Mouse (Mus musculus): ENCODE measurements around the gene Gpsm3.
A peak's percentile ranks its signal among the peaks of the same experiment; 100 is the strongest.

Gene Gpsm3

DNA sequence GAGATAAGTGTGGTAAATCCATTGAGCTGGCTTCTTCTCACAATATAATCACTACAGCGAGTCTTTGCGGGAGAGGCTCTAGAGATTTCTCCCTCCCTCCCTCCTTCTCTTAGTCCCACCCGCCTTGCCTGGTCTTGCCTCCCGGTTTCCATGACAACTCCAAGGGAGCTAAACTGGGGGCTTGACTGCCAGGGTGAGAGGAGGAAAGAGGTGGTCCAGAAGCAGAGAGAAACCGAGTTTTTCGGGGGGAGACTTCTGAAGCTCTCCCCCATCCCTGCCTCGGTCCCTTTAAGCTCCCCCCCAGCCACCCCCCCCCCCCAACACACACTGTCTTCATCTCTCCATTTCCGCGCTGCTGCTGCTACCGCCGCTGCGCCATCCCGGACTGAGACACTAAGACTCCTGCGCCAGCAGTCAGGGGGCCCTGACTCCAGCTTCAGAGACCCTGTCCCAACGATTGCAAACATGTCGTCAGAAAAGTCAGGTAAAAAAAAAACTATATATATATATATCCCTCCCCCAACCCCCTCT lies 39.7 kb downstream of the Gpsm3 start, which contains the start of gene Prrt1:
TSS of gene Prrt1 (plus strand) at position 313 of the 531 bp plus-strand sequence.
- no peak for DNase-seq (ENCODE audit: low spot score in 2 of 2)

DNA sequence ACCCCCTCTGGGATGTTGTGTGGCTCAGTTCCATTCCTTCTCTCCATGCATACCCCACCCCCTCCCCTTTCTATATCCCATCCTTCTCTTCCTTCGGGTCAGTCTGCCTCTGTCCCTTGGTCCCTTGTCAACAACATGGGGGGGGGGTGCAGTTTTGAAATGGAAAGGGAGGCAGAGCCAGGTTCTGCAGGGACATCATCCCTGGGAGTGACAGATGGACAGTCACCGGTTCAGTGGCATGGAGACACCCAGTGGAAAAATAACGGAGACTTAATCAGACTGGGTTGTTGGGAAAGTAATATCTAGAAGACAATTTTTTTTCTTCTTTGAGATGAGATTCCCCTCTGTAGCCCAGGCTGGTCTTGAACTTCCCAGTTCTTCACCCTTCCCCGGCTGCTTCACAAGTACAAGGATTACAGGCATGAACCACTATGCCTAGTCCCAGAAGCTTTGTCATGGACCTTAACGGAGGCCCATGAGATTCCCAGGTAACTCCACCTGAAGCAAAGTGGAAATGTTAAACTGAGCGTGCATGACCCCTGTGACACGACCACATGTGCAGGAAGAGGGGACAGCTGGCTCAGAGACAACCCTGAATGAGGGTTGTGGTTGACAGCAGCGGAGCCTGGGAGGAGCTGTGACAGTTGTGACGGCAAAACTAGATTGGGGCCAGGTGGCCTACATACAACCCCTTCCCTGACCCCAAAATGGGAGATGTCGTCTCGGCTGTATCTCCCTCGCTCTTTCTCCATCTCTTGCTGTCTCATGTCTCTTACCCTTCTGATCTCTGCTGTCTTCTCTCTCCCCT lies 40.4 kb downstream of the Gpsm3 start:
- no peak for DNase-seq (ENCODE audit: low spot score in 2 of 2)

DNA sequence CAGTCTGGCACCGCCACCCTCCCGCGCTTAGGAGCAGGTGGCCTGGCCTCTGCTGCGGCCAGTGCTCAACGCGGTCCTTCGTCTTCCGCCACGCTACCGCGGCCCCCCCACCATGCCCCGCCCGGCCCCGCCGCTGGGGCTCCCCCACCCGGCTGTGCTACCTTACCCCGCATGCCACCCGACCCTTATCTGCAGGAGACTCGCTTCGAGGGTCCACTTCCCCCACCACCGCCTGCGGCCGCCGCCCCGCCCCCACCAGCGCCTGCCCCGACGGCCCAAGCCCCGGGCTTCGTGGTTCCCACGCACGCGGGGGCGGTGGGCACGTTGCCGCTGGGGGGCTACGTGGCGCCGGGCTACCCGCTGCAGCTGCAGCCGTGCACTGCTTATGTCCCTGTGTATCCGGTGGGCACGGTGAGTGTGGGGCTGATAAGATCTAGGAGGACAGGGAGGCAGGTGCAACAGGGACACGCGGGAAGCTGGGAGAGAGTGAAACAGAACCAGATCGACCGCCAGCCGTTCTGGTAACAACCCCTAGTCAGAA lies 41.2 kb downstream of the Gpsm3 start:
- DNase-seq (ENCODE audit: low spot score in 2 of 2) = no peak

DNA sequence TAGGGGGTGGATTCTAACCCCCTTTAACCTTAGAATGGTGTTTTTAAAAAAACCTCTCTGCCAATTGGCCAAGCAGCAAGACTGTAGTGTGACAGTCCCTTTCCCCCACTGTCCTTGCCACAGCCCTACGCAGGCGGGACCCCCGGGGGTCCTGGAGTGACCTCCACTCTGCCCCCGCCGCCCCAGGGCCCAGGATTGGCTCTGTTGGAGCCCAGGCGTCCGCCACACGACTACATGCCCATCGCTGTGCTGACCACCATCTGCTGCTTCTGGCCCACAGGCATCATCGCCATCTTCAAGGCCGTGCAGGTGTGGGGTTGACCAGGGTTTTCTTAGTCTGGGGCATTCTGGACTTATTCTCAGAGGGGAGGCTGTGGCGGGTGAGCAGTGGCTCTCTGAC lies 42.0 kb downstream of the Gpsm3 start:
- DNase-seq (ENCODE audit: low spot score in 2 of 2) = no peak

DNA sequence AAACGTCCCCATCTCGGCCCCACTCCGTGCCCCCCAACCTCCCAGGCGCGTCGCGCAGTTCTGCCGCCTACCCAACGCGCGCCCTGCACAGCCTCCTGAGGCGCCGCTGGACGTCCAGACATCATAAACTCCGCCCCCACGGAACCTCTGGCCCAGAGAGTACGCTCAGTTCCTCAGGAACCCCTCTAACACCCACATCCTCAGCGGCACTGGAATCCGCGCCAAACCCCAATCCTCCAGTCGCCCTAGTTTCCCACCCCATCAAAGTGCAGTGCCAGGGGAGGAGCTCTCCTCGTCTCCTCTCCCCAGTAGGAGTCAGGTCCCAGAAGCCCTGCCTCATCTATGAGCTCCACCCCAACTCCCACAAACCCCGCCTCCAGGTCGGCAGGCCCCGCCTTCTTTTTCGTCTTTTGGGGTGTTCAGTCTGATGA lies 42.7 kb downstream of the Gpsm3 start:
- DNase-seq (ENCODE audit: low spot score in 2 of 2) = peak; percentile 79 to 87

DNA sequence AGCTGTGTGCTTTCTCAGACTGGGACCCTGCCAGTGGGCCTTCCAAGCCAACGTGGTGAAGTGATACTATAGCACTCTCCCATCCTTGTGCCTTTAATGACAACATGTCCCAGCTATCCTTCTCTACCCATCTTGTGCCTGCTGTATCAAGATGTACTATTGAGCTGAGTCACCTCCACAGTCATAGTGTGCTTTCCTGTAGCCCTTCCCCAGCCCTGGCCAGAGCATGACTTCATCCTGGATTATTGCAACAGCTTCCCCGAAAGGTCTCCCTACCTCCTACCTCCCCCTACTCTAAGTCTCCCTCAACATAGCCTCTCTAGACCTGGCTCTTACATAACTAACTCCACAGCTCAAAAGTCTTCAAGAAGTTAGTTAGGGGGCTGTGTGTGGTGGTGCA lies 46.1 kb downstream of the Gpsm3 start:
- no peak for DNase-seq (ENCODE audit: low spot score in 2 of 2)

DNA sequence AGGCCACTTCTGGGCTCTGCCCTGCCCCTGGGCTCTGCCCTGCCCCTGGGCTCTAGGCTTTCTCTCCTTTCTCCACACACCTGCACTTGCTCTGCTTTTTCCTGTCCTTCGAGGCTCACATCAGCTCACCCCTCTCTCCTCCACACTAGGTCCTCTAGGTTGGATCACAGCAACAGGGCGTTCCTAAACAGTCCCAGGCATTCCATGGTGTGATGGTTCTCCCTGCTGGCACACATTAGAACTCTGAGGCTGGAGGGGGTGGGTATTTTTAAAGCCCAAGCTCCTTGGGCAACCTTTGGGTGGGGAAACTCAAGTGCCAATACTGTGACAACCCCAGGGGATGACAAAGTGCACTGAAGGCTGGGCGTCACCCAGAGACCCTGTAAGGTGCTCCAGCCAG lies 47.9 kb downstream of the Gpsm3 start:
- DNase-seq (ENCODE audit: low spot score in 2 of 2) = no peak

DNA sequence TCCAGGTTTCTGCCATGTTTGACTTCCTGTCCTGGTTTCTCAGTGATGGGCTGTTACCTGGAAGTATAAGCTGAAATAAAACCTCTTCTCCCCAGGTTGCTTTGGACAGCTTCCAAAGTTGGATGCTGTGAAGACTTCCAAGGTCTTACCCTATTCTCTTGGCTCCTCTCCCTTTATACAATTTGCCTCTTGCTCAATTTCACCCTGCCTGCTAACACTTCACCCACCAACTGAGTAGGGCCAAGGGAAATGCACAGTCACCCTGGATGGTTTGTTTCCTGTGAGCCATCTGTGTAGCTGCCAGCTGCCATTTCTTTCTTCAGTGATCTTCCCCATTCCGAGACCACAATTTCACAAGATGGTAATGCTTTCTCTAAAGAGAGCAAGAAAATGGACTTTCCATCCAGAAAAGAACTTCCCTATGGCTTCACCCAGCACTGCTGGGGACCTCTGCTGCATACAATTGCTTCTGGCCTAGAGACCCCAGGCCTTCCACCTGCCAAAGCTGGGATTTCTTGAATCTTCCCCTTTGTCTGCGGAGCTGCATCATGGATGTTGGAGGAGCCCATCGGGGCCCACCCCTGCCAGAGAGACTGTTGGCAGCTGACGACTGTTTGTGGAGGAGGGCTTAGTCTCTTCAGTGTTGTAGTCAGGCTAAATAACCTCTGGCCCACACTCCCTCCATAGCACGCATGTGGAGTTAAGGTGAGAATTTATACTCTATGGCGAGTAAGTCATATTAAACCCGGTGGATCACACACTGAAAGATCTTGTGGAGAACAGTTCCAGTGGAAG lies 50.1 kb downstream of the Gpsm3 start:
- no peak for DNase-seq (ENCODE audit: low spot score in 2 of 2)

DNA sequence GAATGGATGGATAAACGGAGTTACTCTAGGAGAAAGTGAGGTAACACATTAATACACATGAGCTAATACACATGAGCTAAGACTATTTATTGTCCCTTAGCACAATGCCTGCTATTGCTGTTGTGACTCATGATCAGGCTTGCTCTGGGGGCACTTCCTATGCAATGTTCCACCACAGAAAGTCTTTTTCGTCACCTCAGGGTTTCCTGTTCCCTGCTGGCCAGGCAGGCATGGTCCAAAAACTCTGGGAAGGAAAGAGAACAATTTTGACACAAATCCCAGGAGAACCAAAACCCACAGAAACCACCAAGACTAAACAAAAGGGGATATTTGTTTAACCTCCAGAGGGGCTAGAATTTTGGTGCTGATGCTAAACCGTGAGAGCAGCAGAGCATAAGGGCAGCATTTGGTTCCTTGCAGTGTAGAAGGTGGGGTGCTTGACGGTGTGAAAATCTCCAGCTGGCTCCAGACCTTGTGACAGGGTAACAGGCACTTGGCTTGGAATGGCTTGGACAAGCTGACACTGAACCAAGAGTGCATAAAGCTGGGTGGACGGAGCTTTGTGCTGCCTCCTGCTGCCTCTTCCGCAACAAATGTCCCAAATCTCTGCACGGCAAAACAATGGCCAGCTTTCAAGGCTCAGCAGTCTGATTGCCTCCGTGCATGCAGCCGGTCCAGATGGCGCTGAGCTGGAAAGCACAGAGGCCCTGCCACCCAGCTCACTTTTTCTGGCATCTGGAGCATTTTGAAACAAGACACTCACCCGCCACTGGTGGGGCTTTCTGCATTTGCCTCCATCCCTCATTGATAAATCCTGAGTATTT lies 51.4 kb downstream of the Gpsm3 start:
- DNase-seq (ENCODE audit: low spot score in 2 of 2) = peak in 1 of 2 experiments; percentile 52
